Mouse (Mus musculus): ENCODE data around the gene Tob1. TPM values are rescaled to one million over a fixed set of nuclear protein-coding genes. Genes with fewer than 3 reads are reported as not detected.

The Tob1 gene
- polyA plus RNA-seq (2012; fragmentation: generic; extraction: Trizol) = 10 to 100 TPM in 1 of 2 experiments, 1 to 10 TPM in 1; 1.6 to 30.7 TPM

GRCm38 (mm10) chr11:94211124-94211603 lies at the start of gene Tob1:
Gene Tob1 (plus strand): TSS chr11:94211454.

GRCm38 (mm10) chr11:94245955-94246788 lies 34.9 kb downstream of the Tob1 start, which contains the start of gene Wfikkn2:
Gene Wfikkn2 (minus strand): TSS chr11:94246005.

Other genes with a start within 250 kb of the Tob1 start
- gene Gm20390, start 243.2 kb upstream of the Tob1 start, polyA plus RNA-seq (2012; fragmentation: generic; extraction: Trizol) = 100 to 1,000 TPM; 308 to 475 TPM
- gene Nme1, start 242.9 kb upstream of the Tob1 start, polyA plus RNA-seq (2012; fragmentation: generic; extraction: Trizol) = 100 to 1,000 TPM in 1 of 2 experiments, 10 to 100 TPM in 1; 89.2 to 121 TPM
- 10 to 100 TPM in 1 of 2 experiments, under 1 TPM in 1; 0.98 to 16.6 TPM for gene Spag9, start 215.4 kb upstream of the Tob1 start, polyA plus RNA-seq (2012; fragmentation: generic; extraction: Trizol)
- gene Wfikkn2, start 34.6 kb downstream of the Tob1 start, polyA plus RNA-seq (2012; fragmentation: generic; extraction: Trizol) = under 1 TPM; 0.01 to 0.26 TPM
- not detected for gene Gm21885, start 70.4 kb downstream of the Tob1 start, polyA plus RNA-seq (2012; fragmentation: generic; extraction: Trizol)
- 10 to 100 TPM in 1 of 2 experiments, 1 to 10 TPM in 1; 5.7 to 20.8 TPM for gene Luc7l3, start 110.5 kb downstream of the Tob1 start, polyA plus RNA-seq (2012; fragmentation: generic; extraction: Trizol)
- 10 to 100 TPM; 58.6 to 60.3 TPM for gene Ankrd40, start 116.5 kb downstream of the Tob1 start, polyA plus RNA-seq (2012; fragmentation: generic; extraction: Trizol)
- gene Abcc3, start 181.5 kb downstream of the Tob1 start, polyA plus RNA-seq (2012; fragmentation: generic; extraction: Trizol) = 1 to 10 TPM in 1 of 2 experiments, under 1 TPM in 1; 0.28 to 3.4 TPM